Mouse (Mus musculus) stomach, embryonic 15.5 days (tissue): ENCODE measurements around the gene Cgnl1. TPM values are rescaled to one million over a fixed set of nuclear protein-coding genes. Genes with fewer than 3 reads are reported as not detected.

Experiments used
- ATAC-seq: fragments of 200-750 bp; cut with Nextera tagmentation; 2 replicates; pipeline ENCODE4 v1.8.0; 2017; ENCODE audit warnings: low read depth, moderate number of reproducible peaks, moderate TSS enrichment; ENCODE audit not compliant: insufficient read depth, low FRiP score
- H3K27ac ChIP-seq: fragments of 300-500 bp; sonication (generic); 2 replicates; pipeline ENCODE4 v1.5.1; 2015; ENCODE audit warnings: mild to moderate bottlenecking, inconsistent platforms
- H3K27me3 ChIP-seq: fragments of 300-500 bp; sonication (generic); replicated peaks from 2 replicates; pipeline ENCODE4 v1.6.1; 2015; ENCODE audit warnings: inconsistent platforms
- H3K36me3 ChIP-seq: fragments of 300-500 bp; sonication (generic); 2 replicates; pipeline ENCODE4 v1.6.1; 2015; ENCODE audit warnings: inconsistent platforms
- H3K4me1 ChIP-seq: fragments of 300-500 bp; sonication (generic); 2 replicates; pipeline ENCODE4 v1.6.1; 2015; ENCODE audit warnings: inconsistent platforms
- H3K4me2 ChIP-seq: fragments of 300-500 bp; sonication (generic); 2 replicates; pipeline ENCODE4 v1.6.1; 2015; ENCODE audit warnings: mild to moderate bottlenecking, inconsistent platforms
- H3K4me3 ChIP-seq: fragments of 300-500 bp; sonication (generic); replicated peaks from 2 replicates; pipeline ENCODE4 v1.5.1; 2015; ENCODE audit warnings: inconsistent platforms
- H3K9ac ChIP-seq: fragments of 300-500 bp; sonication (generic); 2 replicates; pipeline ENCODE4 v1.6.1; 2015; ENCODE audit warnings: inconsistent platforms
- H3K9me3 ChIP-seq: fragments of 300-500 bp; sonication (generic); 2 replicates; pipeline ENCODE4 v1.6.1; 2016; ENCODE audit warnings: inconsistent platforms
- WGBS: fragments of 180-500 bp; shearing (Covaris S2); methylation state at CpG from one replicate; pipeline ENCODE4 v1.1.7; 2015; 5-methylcytosine and 5-hydroxymethylcytosine counted together
- polyA plus RNA-seq: library from polyadenylated mRNA; unstranded; fragments of >200 nt; fragmentation: Nextera tagmentation; extraction: Ambion mirVana; gene quantifications from 2 replicates; pipeline ENCODE4 v1.2.1, GENCODE M21; 2015

The Cgnl1 gene
- polyA plus RNA-seq, 1 experiment from 2014 or later = 11.0 TPM

GRCm38 (mm10) chr9:71738081-71738930, 33.1 kb downstream of the Cgnl1 start:
- no peaks in the 10 kb centered on the region for H3K27me3 ChIP-seq
- no peaks in the 10 kb centered on the region for H3K9me3 ChIP-seq
- ATAC-seq = no peak
- H3K4me2 ChIP-seq = no peak overlapping the region
- 48% methylated on average over 12 of the region's 12 CpGs for WGBS
- H3K27ac ChIP-seq = no peak overlapping the region
- H3K36me3 ChIP-seq = no peaks in the 10 kb centered on the region
- H3K4me1 ChIP-seq = peaks cover 12% of the 10 kb centered on the region; the same call in 1 of the 2 replicates
- H3K4me3 ChIP-seq = no peak overlapping the region
- no peak overlapping the region for H3K9ac ChIP-seq

GRCm38 (mm10) chr9:71737257-71738023, 34.0 kb downstream of the Cgnl1 start:
- no peak overlapping the region for H3K9ac ChIP-seq
- H3K36me3 ChIP-seq = no peaks in the 10 kb centered on the region
- H3K27me3 ChIP-seq = no peaks in the 10 kb centered on the region
- 0 out of 2 replicates have a peak overlapping the region, but pooled peaks have one; percentile 3 for H3K27ac ChIP-seq
- no peaks in the 10 kb centered on the region for H3K9me3 ChIP-seq
- peaks cover 12% of the 10 kb centered on the region; the same call in 1 of the 2 replicates for H3K4me1 ChIP-seq
- ATAC-seq = no peak; the same call in 1 of the 2 replicates
- WGBS = 50% methylated on average over 3 of the region's 3 CpGs
- H3K4me2 ChIP-seq = no peak overlapping the region
- no peak overlapping the region for H3K4me3 ChIP-seq

DNA sequence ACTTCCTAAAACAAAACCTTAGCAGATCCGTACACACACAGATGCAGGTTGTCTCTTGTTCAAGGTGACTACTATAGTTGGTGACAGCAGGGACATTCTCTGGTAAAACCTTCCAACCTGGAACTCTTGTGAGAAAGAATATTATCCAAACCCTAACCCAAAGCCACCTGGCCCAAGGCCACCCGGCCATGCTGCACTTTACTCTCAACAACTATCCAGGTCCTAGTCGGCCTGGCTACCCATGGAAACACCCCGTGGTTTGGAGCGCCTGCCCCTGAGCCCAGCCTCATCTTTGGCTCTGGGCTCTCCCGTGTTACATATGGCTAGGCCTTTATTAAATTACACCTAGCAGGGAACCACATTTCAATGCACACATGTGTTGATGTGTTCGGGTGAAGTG, 35.5 kb downstream of the Cgnl1 start:
- 86% methylated on average over 7 of the region's 7 CpGs for WGBS
- H3K36me3 ChIP-seq = no peaks in the 10 kb centered on the region
- peaks cover 12% of the 10 kb centered on the region; the same call in 1 of the 2 replicates for H3K4me1 ChIP-seq
- no peaks in the 10 kb centered on the region for H3K9me3 ChIP-seq
- no peak for ATAC-seq
- H3K27ac ChIP-seq = no peak overlapping the region
- no peak overlapping the region for H3K9ac ChIP-seq
- H3K27me3 ChIP-seq = no peaks in the 10 kb centered on the region
- no peak overlapping the region for H3K4me2 ChIP-seq
- H3K4me3 ChIP-seq = no peak overlapping the region

DNA sequence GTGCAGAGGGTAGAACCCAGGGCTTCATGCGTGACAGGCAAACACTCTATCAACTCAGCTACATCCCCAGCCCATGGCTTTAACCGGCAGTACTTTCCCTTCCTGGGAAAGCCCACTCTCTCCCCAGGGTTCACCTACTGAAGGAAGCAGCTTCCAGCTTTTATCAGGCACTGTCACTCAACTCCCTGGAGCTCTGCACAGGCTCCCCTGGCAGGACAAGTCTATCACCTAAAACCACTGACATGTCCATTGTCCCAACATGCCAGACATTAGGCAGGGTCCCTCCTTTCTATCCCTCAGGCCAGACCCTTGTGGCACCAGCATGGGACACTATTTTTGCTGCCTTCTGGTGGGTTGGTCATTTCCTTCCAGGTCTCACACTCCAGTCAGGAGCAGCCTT, 37.8 kb downstream of the Cgnl1 start:
- H3K27ac ChIP-seq = no peak overlapping the region
- H3K4me2 ChIP-seq = no peak overlapping the region
- H3K27me3 ChIP-seq = no peaks in the 10 kb centered on the region
- 80% methylated on average over 2 of the region's 2 CpGs for WGBS
- no peaks in the 10 kb centered on the region for H3K9me3 ChIP-seq
- peaks cover 12% of the 10 kb centered on the region; the same call in 1 of the 2 replicates for H3K4me1 ChIP-seq
- no peak overlapping the region for H3K9ac ChIP-seq
- no peaks in the 10 kb centered on the region for H3K36me3 ChIP-seq
- ATAC-seq = no peak
- no peak overlapping the region for H3K4me3 ChIP-seq

DNA sequence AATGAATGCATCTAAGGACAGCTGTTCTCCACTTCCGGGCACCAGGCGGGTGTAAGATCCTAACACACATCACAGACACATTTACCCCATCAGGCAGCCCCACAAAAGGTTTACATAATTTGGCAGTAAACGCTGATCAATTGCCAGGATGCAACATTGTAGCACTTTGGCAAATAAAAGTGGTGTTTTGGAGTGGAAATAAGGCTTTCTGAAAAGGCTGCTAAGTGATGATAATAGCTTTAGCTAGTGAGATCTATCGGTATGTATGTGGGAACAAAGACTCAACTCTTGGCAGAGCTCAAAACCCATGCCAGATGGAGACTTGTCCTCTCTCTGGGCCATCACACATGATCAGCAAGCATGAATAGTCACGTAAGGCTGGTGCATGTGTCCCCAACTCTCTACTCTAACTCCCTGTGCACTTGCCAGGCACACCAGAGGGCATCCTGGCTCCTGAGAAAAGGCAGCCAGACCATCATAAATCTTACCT, 42.5 kb downstream of the Cgnl1 start:
- Histone ChIP-seq H3K9ac (no peak overlapping the region), H3K36me3 (no peaks in the 10 kb centered on the region), H3K4me3 (no peak overlapping the region), H3K27me3 (no peaks in the 10 kb centered on the region), H3K9me3 (no peaks in the 10 kb centered on the region), H3K4me1 (no peaks in the 10 kb centered on the region), H3K4me2 (no peak overlapping the region), H3K27ac (no peak overlapping the region)
- 63% methylated on average over 5 of the region's 5 CpGs for WGBS
- ATAC-seq = no peak

GRCm38 (mm10) chr9:71727233-71727632, 44.2 kb downstream of the Cgnl1 start:
- no peaks in the 10 kb centered on the region for H3K9me3 ChIP-seq
- H3K36me3 ChIP-seq = no peaks in the 10 kb centered on the region
- H3K4me1 ChIP-seq = no peaks in the 10 kb centered on the region
- no peaks in the 10 kb centered on the region for H3K27me3 ChIP-seq
- no peak overlapping the region for H3K4me2 ChIP-seq
- no peak overlapping the region for H3K9ac ChIP-seq
- no peak overlapping the region for H3K27ac ChIP-seq
- no peak overlapping the region for H3K4me3 ChIP-seq
- WGBS = 73% methylated on average over 4 of the region's 4 CpGs
- no peak for ATAC-seq

DNA sequence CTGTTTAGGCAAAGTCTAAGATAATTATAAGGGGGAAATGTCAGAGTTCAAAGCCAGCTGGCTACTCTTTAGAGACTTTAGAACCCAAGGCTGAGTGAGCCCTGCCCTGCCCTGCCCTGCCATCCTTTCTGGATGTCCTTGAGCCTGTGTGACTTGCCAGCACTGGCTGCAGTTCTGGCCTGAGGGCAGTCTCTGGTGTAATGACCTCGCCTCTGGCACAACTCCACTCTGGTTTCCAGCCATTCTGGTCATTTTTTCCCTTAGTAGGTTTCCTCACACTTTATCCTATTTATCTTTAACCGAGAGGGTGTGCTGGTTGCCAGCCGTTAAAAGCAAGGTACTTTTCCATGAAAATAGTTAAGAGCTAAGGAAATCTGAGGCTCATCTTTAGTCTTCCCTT, 45.3 kb downstream of the Cgnl1 start:
- H3K27me3 ChIP-seq = no peaks in the 10 kb centered on the region
- no peak overlapping the region for H3K4me3 ChIP-seq
- no peak overlapping the region for H3K27ac ChIP-seq
- ATAC-seq = no peak
- WGBS = 74% methylated on average over 3 of the region's 3 CpGs
- H3K4me1 ChIP-seq = no peaks in the 10 kb centered on the region
- H3K4me2 ChIP-seq = no peak overlapping the region
- no peak overlapping the region for H3K9ac ChIP-seq
- no peaks in the 10 kb centered on the region for H3K36me3 ChIP-seq
- H3K9me3 ChIP-seq = no peaks in the 10 kb centered on the region

DNA sequence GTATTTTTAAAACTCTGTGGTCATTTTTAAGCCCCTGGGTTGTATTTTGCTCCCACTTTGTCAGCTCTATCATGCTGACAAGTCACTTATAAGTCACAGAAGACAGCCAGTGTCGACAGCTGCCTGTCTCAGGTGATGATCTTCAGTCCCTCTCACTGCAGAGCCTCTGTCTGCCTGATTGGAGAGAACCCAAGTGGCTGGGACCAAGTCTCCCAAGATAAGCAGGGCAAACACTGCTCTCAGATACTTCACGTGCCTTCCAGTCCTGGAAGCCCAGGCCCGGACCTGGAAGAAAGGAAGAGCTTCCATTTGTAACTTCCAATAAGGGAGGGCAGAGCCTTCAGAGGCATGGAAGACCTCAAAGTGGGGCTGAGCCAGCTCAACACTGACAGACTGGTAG, 49.0 kb downstream of the Cgnl1 start:
- H3K27ac ChIP-seq = no peak overlapping the region

DNA sequence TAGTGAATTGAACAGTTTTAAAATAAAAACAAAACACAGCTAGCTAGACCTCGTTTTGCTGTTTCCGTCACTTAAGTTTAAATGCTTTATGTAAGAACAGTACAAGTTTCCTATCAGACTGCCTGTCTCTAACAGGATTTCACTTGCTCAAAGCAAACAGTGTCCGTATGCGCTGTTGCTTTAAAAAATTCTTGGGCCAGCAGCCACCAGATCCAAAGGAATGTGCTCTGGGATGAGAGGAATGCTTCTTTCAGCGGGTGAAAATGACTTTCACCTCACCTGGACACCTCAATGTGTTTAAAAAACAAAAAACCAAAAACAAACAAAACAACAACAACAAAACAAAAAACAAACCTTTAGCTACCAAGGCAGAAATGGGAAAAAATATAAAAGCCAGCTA, 54.4 kb downstream of the Cgnl1 start:
- Histone ChIP-seq H3K4me3 (no peak overlapping the region), H3K4me1 (no peaks in the 10 kb centered on the region; the same call in 1 of the 2 replicates), H3K27ac (no peak overlapping the region), H3K36me3 (0 out of 2 replicates have a peak, but pooled peaks cover 3% of the 10 kb centered on the region), H3K4me2 (no peak overlapping the region), H3K27me3 (no peaks in the 10 kb centered on the region), H3K9me3 (no peaks in the 10 kb centered on the region), H3K9ac (no peak overlapping the region)
- no peak for ATAC-seq
- 42% methylated on average over 5 of the region's 5 CpGs for WGBS

More for the DNA sequence above, 49.0 kb downstream of the Cgnl1 start:
- no peak overlapping the region for H3K4me2 ChIP-seq
- 52% methylated on average over 3 of the region's 3 CpGs for WGBS
- H3K27me3 ChIP-seq = no peaks in the 10 kb centered on the region
- no peak overlapping the region for H3K4me3 ChIP-seq
- no peak overlapping the region for H3K9ac ChIP-seq
- H3K36me3 ChIP-seq = no peaks in the 10 kb centered on the region
- no peaks in the 10 kb centered on the region for H3K4me1 ChIP-seq
- ATAC-seq = no peak
- H3K9me3 ChIP-seq = no peaks in the 10 kb centered on the region

- Histone ChIP-seq H3K9ac (no peak overlapping the region), H3K4me1 (no peaks in the 10 kb centered on the region), H3K27ac (no peak overlapping the region), H3K27me3 (no peaks in the 10 kb centered on the region), H3K4me2 (no peak overlapping the region), H3K9me3 (no peaks in the 10 kb centered on the region), H3K36me3 (0 out of 2 replicates have a peak, but pooled peaks cover 3% of the 10 kb centered on the region), H3K4me3 (no peak overlapping the region)
- peak; percentile 43; the same call in 1 of the 2 replicates for ATAC-seq
- WGBS = 64% methylated on average over 10 of the region's 10 CpGs
Observed at GRCm38 (mm10) chr9:71710776-71711175, 60.6 kb downstream of the Cgnl1 start.

DNA sequence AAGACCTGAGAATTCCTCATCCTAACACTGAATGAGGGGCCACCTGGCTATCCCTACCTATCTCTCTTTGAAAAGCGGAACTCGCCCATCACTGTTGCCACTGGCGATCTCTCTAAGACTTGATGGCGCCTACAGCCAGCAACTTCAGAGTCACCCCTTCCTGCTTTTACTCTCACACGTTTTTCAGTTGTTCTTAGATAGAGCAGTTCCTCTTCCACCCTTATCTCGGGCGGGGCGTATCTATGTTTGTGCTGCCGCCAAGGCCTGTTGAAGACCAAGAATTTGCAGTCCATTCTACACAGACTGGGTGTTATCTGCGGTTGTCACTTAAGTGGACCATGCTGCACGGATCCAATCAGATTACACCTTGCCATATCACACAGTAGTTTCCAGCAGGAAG, 62.2 kb downstream of the Cgnl1 start:
- Histone ChIP-seq H3K27ac (no peak overlapping the region), H3K4me1 (no peaks in the 10 kb centered on the region), H3K36me3 (no peaks in the 10 kb centered on the region), H3K4me2 (no peak overlapping the region), H3K4me3 (no peak overlapping the region), H3K9ac (no peak overlapping the region), H3K27me3 (no peaks in the 10 kb centered on the region), H3K9me3 (no peaks in the 10 kb centered on the region)
- whole genome bisulfite sequencing = 61% methylated on average over 11 of the region's 11 CpGs
- ATAC-seq = peak; percentile 52

- H3K4me3 ChIP-seq = no peak overlapping the region
- no peak for ATAC-seq
- no peak overlapping the region for H3K4me2 ChIP-seq
- H3K36me3 ChIP-seq = no peaks in the 10 kb centered on the region
- no peaks in the 10 kb centered on the region for H3K4me1 ChIP-seq
- no peak overlapping the region for H3K9ac ChIP-seq
- no peaks in the 10 kb centered on the region for H3K9me3 ChIP-seq
- H3K27ac ChIP-seq = no peak overlapping the region
- WGBS = 80% methylated on average over 7 of the region's 7 CpGs
- H3K27me3 ChIP-seq = no peaks in the 10 kb centered on the region
Observed at GRCm38 (mm10) chr9:71707989-71708388, 63.4 kb downstream of the Cgnl1 start.
